Comparison of ENCODE assay signal across 16 mouse cellular contexts in genomic region chr9:50135939-50136635, GRCm38 (mm10).
"Had no signal": no experiment of that assay in that cellular context is flagged by ENCODE, and none has a peak within 500 bp of the region (broad histone marks: within the 10 kb centered on the region; RNA-seq: fewer than 3 reads in every experiment).

No protein-coding gene starts in this region.

- H3K4me2 ChIP-seq: lung, embryonic 15.5 days; midbrain, embryonic 11.5 days; midbrain, embryonic 13.5 days; midbrain, embryonic 15.5 days; neural tube, embryonic 12.5 days; stomach, embryonic 15.5 days had no signal

- H3K9ac ChIP-seq: lung, embryonic 15.5 days; midbrain, embryonic 13.5 days; midbrain, embryonic 15.5 days; neural tube, embryonic 12.5 days; stomach, embryonic 15.5 days had no signal

- ATAC-seq: lung, postnatal 0 days; midbrain, embryonic 13.5 days; midbrain, embryonic 15.5 days had no signal

- H3K36me3 ChIP-seq: lung, embryonic 15.5 days; midbrain, embryonic 13.5 days; midbrain, embryonic 15.5 days; neural tube, embryonic 12.5 days; stomach, embryonic 15.5 days had no signal

- H3K4me1 ChIP-seq: megakaryocyte, embryonic 14.5 days; neural tube, embryonic 12.5 days had no signal

- H3K9me3 ChIP-seq: lung, embryonic 15.5 days; midbrain, embryonic 13.5 days; midbrain, embryonic 15.5 days; neural tube, embryonic 12.5 days; stomach, embryonic 15.5 days had no signal

- DNase-seq: lung, adult 2 months; lung, postnatal 14 days; lung, postnatal 36 days; right cerebral cortex, postnatal 14 days; thymus, adult 18-20 months; thymus, postnatal 14 days; thymus, postnatal 36 days had no signal

- H3K27me3 ChIP-seq: lung, embryonic 15.5 days; megakaryocyte, embryonic 14.5 days; midbrain, embryonic 13.5 days; midbrain, embryonic 15.5 days; neural tube, embryonic 12.5 days; stomach, embryonic 15.5 days had no signal

- H3K4me3 ChIP-seq: lung, embryonic 15.5 days; megakaryocyte, embryonic 14.5 days; midbrain, embryonic 13.5 days; midbrain, embryonic 15.5 days; neural tube, embryonic 12.5 days; stomach, embryonic 15.5 days had no signal

- H3K27ac ChIP-seq: lung, embryonic 15.5 days; macrophage; midbrain, embryonic 13.5 days; midbrain, embryonic 15.5 days; neural tube, embryonic 12.5 days; stomach, embryonic 15.5 days had no signal
